Mouse (Mus musculus) layer of hippocampus, adult 8-10 months (tissue): ENCODE measurements around the gene Nop58. TPM values are rescaled to one million over a fixed set of nuclear protein-coding genes. Genes with fewer than 3 reads are reported as not detected.

Source experiments
- total RNA-seq, 4 experiments: library from RNA; stranded (reverse); gene quantifications; 2 replicates each; pipeline ENCODE4 v1.2.4; 2022

Nop58 gene
- total RNA-seq, 4 experiments from 2014 or later, result 51.2 to 67.0 (median 56.5) TPM

Other genes with a start within 250 kb of the Nop58 start
- gene Fzd7, start 202.5 kb upstream of the Nop58 start, total RNA-seq, result 10 to 100 TPM in 1 of 4 experiments, 1 to 10 TPM in 3; 7.8 to 11.3 (median 9.3) TPM
- gene Gm973, start 168.7 kb upstream of the Nop58 start, total RNA-seq, result 10 to 100 TPM; 15.3 to 29.4 (median 21.6) TPM
- 100 to 1,000 TPM; 103 to 124 (median 113) TPM for gene Sumo1, start 14.1 kb upstream of the Nop58 start, total RNA-seq
- 10 to 100 TPM; 87.7 to 93.2 (median 90.8) TPM for gene Bmpr2, start 78.4 kb downstream of the Nop58 start, total RNA-seq
- 10 to 100 TPM; 53.8 to 61.6 (median 54.3) TPM for gene Fam117b, start 228.0 kb downstream of the Nop58 start, total RNA-seq